Mouse (Mus musculus): Measurements from ENCODE around the gene Chpf.

- TF ChIP-seq CTCF (IDR thresholded peaks at IDR 0.05; ENCODE audit: extremely low read depth, insufficient read length, insufficient replicate concordance, low read depth, low read length) (no peak), POLR2A (IDR thresholded peaks at IDR 0.05; ENCODE audit: low read depth, low read length) (no peak)
These were observed 13.6 kb upstream of the Chpf start for GRCm38 (mm10) chr1:75492579-75493170.
